Mouse (Mus musculus) limb, embryonic 13.5 days (tissue): ENCODE data around the gene Spaca4. TPM values are rescaled to one million over a fixed set of nuclear protein-coding genes. Genes with fewer than 3 reads are reported as not detected.

Experiments used
- ATAC-seq: fragments of 200-750 bp; cut with Nextera tagmentation; 2 replicates; pipeline ENCODE4 v1.8.0; 2017; ENCODE audit warnings: low read depth, moderate number of reproducible peaks, moderate TSS enrichment; ENCODE audit not compliant: low FRiP score
- H3K27ac ChIP-seq: fragments of 300-500 bp; sonication (generic); 2 replicates; pipeline ENCODE4 v1.5.1; 2015; ENCODE audit warnings: inconsistent platforms, mild to moderate bottlenecking, moderate library complexity
- H3K27me3 ChIP-seq: fragments of 300-500 bp; sonication (generic); 2 replicates; pipeline ENCODE4 v1.6.1; 2015; ENCODE audit warnings: mild to moderate bottlenecking, inconsistent platforms
- H3K36me3 ChIP-seq: fragments of 300-500 bp; sonication (generic); 2 replicates; pipeline ENCODE4 v1.6.1; 2015; ENCODE audit warnings: inconsistent platforms, mild to moderate bottlenecking, moderate library complexity
- H3K4me1 ChIP-seq: fragments of 300-500 bp; sonication (generic); 2 replicates; pipeline ENCODE4 v1.6.1; 2015; ENCODE audit warnings: inconsistent platforms
- H3K4me2 ChIP-seq: fragments of 300-500 bp; sonication (generic); replicated peaks from 2 replicates; pipeline ENCODE4 v1.6.1; 2015; ENCODE audit warnings: inconsistent platforms, mild to moderate bottlenecking, moderate library complexity
- H3K4me3 ChIP-seq: fragments of 300-500 bp; sonication (generic); 2 replicates; pipeline ENCODE4 v1.5.1; 2015; ENCODE audit warnings: moderate library complexity, mild to moderate bottlenecking, inconsistent platforms
- H3K9ac ChIP-seq: fragments of 300-500 bp; sonication (generic); 2 replicates; pipeline ENCODE4 v1.6.1; 2015; ENCODE audit warnings: mild to moderate bottlenecking, inconsistent platforms
- H3K9me3 ChIP-seq: fragments of 300-500 bp; sonication (generic); 2 replicates; pipeline ENCODE4 v1.6.1; 2016; ENCODE audit warnings: inconsistent platforms
- WGBS: fragments of 180-500 bp; shearing (Covaris S2); methylation state at CpG from one replicate; pipeline ENCODE4 v1.1.7; 2015; 5-methylcytosine and 5-hydroxymethylcytosine counted together
- polyA plus RNA-seq: library from polyadenylated mRNA; unstranded; fragments of >200 nt; fragmentation: Nextera tagmentation; extraction: Ambion mirVana; gene quantifications from 2 replicates; pipeline ENCODE4 v1.2.1, GENCODE M21; 2015

The Spaca4 gene
- polyA plus RNA-seq, 1 experiment from 2014 or later: not detected

DNA sequence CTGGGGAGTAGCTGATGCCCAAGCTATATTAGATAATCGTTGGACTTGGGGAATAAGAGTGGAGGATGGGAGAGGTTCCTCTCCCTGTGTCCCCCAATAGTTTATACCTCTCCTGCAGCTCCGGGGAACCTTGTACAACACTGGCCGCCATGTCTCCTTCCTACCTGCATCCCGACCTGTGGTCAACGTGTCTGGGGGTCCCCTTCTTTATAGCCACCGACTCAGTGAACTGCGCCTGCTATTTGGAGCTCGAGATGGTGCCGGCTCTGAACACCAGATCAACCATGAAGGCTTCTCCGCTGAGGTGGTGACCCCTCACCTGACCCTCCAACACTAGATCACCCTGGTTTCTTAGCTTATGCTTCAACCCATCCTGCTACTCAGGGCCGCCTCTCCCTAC is 23.3 kb downstream of the Spaca4 start:
- no peak overlapping the region for H3K9ac ChIP-seq
- H3K36me3 ChIP-seq: no peaks in the 10 kb centered on the region
- no peak for ATAC-seq
- no peak overlapping the region for H3K27ac ChIP-seq
- H3K4me3 ChIP-seq: no peak overlapping the region
- peaks cover 53% of the 10 kb centered on the region for H3K4me1 ChIP-seq
- WGBS: 89% methylated on average over 11 of the region's 11 CpGs
- no peak overlapping the region for H3K4me2 ChIP-seq
- H3K27me3 ChIP-seq: peaks cover 30% of the 10 kb centered on the region
- no peaks in the 10 kb centered on the region for H3K9me3 ChIP-seq

DNA sequence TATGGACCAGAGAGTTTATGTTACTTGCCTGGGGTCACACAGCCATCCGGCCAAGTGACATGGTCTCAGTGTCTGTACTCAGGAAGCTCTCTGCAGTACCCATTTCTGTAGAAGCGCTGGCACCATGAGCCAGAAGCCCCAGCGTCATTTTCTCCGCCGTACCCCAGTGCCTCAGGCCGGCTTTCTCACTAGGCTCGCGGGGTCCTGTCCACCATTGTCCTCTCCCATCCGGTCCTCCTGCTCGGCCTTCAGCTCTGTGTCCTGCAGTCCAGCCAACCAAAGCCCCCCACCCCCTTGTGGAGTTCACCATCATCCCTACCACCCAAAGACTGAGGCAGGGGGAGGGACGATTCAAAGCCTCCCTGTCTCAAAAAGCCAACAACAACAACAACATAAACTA is 24.0 kb downstream of the Spaca4 start:
- no peak for ATAC-seq
- peaks cover 47% of the 10 kb centered on the region for H3K4me1 ChIP-seq
- peaks cover 30% of the 10 kb centered on the region for H3K27me3 ChIP-seq
- no peak overlapping the region for H3K27ac ChIP-seq
- 85% methylated on average over 11 of the region's 11 CpGs for WGBS
- no peaks in the 10 kb centered on the region for H3K9me3 ChIP-seq
- H3K4me3 ChIP-seq: peak overlapping the region; percentile 50; the same call in 1 of the 2 replicates
- H3K36me3 ChIP-seq: no peaks in the 10 kb centered on the region
- no peak overlapping the region for H3K9ac ChIP-seq
- peak overlapping the region; percentile 91 for H3K4me2 ChIP-seq

DNA sequence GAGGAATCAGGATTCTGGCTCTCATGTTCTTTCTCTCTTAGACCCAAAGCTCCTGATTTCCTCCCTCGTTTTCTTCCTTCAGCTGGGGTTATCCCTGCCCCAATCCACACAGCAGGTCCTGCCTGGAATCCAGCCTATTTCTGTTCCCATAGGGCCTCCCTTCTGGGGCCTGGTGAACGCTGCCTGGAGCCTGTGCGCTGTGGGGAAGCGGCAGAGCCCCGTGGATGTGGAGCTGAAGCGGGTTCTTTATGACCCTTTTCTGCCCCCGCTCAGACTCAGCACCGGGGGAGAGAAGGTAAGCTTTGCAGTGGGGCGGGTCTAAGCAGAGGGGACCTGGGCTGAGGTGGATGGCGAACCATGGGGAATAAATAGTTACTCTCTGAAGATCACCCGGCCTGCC is 24.5 kb downstream of the Spaca4 start:
- peak overlapping the region; percentile 57 for H3K9ac ChIP-seq
- H3K4me3 ChIP-seq: peak overlapping the region; percentile 50
- H3K27ac ChIP-seq: peak overlapping the region; percentile 33; the same call in 1 of the 2 replicates
- H3K4me1 ChIP-seq: peaks cover 42% of the 10 kb centered on the region
- no peak for ATAC-seq
- H3K27me3 ChIP-seq: peaks cover 30% of the 10 kb centered on the region
- H3K36me3 ChIP-seq: no peaks in the 10 kb centered on the region
- 24% methylated on average over 11 of the region's 11 CpGs for WGBS
- H3K9me3 ChIP-seq: no peaks in the 10 kb centered on the region
- peak overlapping the region; percentile 91 for H3K4me2 ChIP-seq

DNA sequence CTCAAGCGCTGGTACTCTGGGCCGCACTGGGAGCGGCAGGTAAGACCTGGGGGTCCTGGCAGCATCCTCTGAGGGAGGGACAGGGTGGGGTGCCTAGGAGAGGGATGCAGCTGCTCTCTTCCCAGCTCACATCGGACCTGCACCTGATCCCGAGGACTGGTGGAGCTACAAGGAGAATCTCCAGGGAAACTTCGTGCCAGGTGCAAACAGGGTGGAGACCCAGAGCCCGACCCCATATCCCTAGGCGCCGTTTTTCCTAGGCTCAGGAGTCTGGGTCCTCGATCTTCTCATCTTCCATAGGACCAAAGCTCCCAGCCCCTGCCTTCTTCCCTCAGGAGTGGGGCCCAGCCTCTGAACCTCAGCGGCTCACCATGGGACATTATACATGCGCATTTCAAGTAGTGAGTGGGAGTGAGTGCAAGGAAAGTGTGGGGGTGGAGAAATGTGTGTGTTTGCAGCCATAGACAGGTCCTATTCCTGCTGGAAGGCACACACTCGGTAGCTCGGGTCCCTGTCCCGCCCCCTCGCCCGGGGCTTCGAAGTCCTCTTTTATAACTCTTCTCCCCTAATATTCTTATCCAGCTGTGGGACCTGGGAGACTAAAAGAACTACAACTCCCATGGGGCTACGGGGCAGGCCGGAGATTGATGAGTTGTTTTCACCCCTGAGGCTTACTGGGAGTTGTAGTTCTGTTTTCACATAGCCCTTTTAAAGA is 25.2 kb downstream of the Spaca4 start:
- Histone ChIP-seq H3K27me3 (peaks cover 30% of the 10 kb centered on the region), H3K9me3 (no peaks in the 10 kb centered on the region), H3K4me3 (peak overlapping the region; percentile 50), H3K36me3 (no peaks in the 10 kb centered on the region), H3K4me1 (peaks cover 36% of the 10 kb centered on the region), H3K9ac (peak overlapping the region; percentile 74), H3K27ac (no peak overlapping the region), H3K4me2 (peak overlapping the region; percentile 91)
- no peak for ATAC-seq
- WGBS: under 1% methylated on average over 20 of the region's 20 CpGs

DNA sequence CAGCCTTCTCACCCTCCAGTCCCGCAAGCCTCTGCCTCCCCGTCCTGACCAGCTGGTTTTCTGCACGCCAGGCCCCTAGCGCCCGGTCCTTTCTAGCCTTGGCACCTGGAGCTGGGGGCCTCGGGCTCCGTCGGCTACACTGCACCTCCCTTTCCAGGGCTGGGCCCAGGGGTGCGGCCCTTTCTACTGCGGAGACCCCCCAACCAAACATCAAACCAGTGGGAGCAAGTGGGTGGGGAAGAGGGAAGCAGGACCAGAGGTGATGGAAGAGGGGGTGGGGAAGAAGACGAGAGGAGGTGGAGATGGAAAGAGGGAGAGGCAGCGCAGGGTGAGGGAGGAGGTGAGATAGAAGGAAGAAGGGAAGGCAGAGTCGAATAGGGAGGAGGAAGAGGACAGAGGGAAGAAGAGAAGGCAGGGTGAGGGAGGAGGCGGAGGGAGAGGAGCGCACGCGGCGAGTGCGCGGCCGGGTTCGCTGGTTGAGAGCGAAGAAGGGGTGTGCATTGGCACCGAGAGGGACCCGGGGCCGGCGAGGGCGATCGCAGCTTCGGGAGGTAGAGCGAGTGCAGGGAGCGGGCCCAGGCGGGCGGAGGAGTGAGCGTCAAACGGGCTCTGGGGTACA is 26.0 kb downstream of the Spaca4 start, which contains the start of gene Car11:
Gene Car11 (plus strand): TSS at position 321 of the 619 bp plus-strand sequence.
- Histone ChIP-seq H3K4me3 (peak within 1 kb of the TSS; percentile 50), H3K36me3 (no peaks in the 10 kb centered on the region), H3K4me1 (peaks cover 37% of the 10 kb centered on the region), H3K9me3 (no peaks in the 10 kb centered on the region), H3K9ac (peak within 1 kb of the TSS; percentile 74), H3K27me3 (peaks cover 30% of the 10 kb centered on the region), H3K4me2 (peak within 1 kb of the TSS; percentile 91), H3K27ac (no peak within 1 kb of the TSS)
- no peak for ATAC-seq
- 2% methylated on average over 36 of the region's 36 CpGs for WGBS

DNA sequence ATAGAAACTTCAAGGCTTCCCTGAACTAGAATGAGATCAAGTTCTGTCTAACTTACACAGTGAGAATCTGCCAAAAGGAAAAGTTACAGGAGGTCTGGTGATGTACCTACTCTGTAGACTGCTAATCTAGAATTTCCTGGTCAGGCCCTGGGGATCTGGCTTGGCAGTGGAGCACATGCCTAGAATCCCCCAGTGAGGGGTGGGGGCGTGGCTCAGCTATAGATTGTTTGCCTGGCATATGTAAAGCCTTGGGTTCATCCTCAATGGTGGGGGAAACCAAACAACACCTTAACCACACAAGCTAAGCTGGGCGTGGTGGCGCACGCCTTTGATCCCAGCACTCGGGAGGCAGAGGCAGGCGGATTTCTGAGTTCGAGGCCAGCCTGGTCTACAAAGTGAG is 27.7 kb downstream of the Spaca4 start:
- Histone ChIP-seq H3K4me2 (no peak overlapping the region), H3K4me1 (peaks cover 31% of the 10 kb centered on the region), H3K27ac (no peak overlapping the region), H3K9ac (no peak overlapping the region), H3K36me3 (no peaks in the 10 kb centered on the region), H3K4me3 (no peak overlapping the region), H3K9me3 (no peaks in the 10 kb centered on the region), H3K27me3 (peaks cover 30% of the 10 kb centered on the region)
- 76% methylated on average over 7 of the region's 7 CpGs for WGBS
- no peak for ATAC-seq

DNA sequence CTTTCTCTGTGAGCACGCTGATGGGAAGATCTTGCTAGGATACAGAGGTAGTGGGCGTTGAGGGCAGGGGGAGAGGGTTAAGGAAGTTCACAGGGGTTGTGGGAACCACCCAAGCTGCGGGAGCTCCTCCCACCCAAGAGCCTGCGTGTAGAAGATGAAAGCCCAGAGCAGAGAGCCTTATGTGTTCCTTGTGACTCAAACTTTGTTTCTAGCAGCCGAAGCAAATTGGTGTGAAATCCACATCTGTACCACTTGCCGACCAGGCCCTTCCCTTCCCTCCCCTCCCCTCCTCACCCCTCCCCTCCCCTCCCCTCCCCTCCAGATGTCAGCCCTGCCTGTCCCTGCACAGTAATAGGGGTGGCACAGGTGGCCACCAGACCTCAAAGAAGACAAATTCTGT is 30.5 kb downstream of the Spaca4 start:
- H3K36me3 ChIP-seq: no peaks in the 10 kb centered on the region
- WGBS: 6% methylated on average over 6 of the region's 6 CpGs
- peaks cover 24% of the 10 kb centered on the region for H3K27me3 ChIP-seq
- H3K9ac ChIP-seq: no peak overlapping the region
- no peak overlapping the region for H3K4me2 ChIP-seq
- H3K4me3 ChIP-seq: no peak overlapping the region
- ATAC-seq: no peak; the same call in 1 of the 2 replicates
- H3K4me1 ChIP-seq: peaks cover 16% of the 10 kb centered on the region
- H3K9me3 ChIP-seq: no peaks in the 10 kb centered on the region
- H3K27ac ChIP-seq: peak overlapping the region; percentile 44; the same call in 1 of the 2 replicates

DNA sequence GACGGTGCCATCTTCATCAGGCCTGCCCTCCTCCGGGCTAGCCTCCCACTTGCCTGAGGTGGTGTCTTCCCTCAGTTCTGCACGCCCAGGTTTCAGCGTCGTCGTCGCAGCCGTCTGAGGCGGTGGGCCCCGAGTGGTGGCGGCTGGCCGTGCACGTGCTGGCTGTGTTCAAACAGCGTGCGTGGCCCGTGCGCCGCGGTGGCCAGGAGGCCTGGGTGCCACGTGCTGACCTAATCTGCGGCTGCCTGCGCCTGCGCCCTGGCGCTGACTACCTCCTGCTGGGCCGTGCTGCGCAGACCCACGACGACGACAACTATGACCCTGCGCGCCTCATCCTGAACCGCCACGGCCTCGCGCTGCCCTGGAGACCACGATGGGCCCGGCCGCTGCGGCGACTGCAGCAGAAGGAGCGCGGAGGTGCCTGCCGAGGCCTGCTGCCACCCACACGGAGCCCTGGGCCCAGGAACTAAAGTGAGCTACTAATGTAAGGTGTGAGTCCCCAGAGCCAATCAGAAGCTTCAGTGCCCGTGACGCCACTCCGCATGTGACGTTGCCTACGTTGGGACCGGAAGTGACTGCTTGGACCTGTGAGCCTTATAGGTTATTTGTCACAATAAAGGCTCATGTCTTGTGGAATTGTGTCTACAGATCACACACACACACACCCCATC is 31.6 kb downstream of the Spaca4 start, which contains the start of gene Sec1:
Gene Sec1 (minus strand): TSS at position 482 of the 671 bp plus-strand sequence.
- H3K27ac ChIP-seq: peak within 1 kb of the TSS; percentile 44; the same call in 1 of the 2 replicates
- no peaks in the 10 kb centered on the region for H3K9me3 ChIP-seq
- no peak for ATAC-seq
- peaks cover 9% of the 10 kb centered on the region; the same call in 1 of the 2 replicates for H3K4me1 ChIP-seq
- no peaks in the 10 kb centered on the region for H3K36me3 ChIP-seq
- no peak within 1 kb of the TSS for H3K4me3 ChIP-seq
- peaks cover 14% of the 10 kb centered on the region for H3K27me3 ChIP-seq
- WGBS: 90% methylated on average over 50 of the region's 50 CpGs
- no peak within 1 kb of the TSS for H3K4me2 ChIP-seq
- no peak within 1 kb of the TSS for H3K9ac ChIP-seq

DNA sequence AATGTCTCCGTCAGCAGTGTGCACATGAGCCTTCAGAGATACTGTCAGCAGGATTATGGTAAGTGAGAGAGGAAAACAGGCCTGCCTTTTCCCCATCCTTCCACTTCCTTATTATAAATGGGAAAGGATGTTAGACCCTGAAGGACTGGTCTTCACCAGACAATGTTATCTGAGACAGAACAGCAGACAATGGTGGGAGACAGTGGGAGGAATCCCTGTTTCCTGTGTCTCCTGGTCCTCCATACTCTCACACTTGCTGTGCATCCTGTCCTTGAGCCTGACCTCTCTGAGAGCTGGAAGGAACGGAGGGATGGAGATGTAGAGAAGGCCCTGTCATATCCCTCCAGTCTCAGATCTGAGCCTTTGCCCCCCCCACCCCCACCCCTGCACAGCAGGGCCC is 33.2 kb downstream of the Spaca4 start:
- Histone ChIP-seq H3K4me1 (peaks cover 9% of the 10 kb centered on the region; the same call in 1 of the 2 replicates), H3K36me3 (no peaks in the 10 kb centered on the region), H3K27me3 (no peaks in the 10 kb centered on the region), H3K9me3 (no peaks in the 10 kb centered on the region), H3K4me2 (no peak overlapping the region), H3K4me3 (no peak overlapping the region), H3K27ac (no peak overlapping the region), H3K9ac (no peak overlapping the region)
- 75% methylated on average over 2 of the region's 2 CpGs for WGBS
- ATAC-seq: no peak

DNA sequence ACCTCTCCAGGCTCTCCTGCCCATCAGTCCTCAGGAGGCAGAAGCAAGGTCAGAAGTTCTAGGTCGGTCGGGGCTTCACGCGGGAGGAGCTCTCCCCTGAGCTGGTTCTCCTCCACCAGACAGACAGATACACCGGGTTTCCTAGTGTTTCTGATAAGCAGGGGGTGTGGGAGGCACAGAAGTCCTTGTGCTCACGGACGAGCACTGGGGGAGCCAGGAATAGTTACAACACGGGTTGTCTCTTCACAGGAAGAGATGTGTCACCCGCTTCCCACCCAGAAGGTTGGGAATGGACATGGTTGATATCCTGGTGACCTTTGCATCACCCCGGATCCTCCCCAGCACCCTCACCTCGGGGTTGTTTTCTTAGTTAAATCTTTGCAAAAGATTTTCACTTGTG is 35.8 kb downstream of the Spaca4 start:
- Histone ChIP-seq H3K36me3 (no peaks in the 10 kb centered on the region), H3K4me3 (no peak overlapping the region), H3K9me3 (no peaks in the 10 kb centered on the region), H3K27ac (no peak overlapping the region), H3K4me1 (peaks cover 21% of the 10 kb centered on the region), H3K4me2 (no peak overlapping the region), H3K9ac (no peak overlapping the region), H3K27me3 (no peaks in the 10 kb centered on the region)
- no peak for ATAC-seq
- WGBS: 75% methylated on average over 11 of the region's 11 CpGs

DNA sequence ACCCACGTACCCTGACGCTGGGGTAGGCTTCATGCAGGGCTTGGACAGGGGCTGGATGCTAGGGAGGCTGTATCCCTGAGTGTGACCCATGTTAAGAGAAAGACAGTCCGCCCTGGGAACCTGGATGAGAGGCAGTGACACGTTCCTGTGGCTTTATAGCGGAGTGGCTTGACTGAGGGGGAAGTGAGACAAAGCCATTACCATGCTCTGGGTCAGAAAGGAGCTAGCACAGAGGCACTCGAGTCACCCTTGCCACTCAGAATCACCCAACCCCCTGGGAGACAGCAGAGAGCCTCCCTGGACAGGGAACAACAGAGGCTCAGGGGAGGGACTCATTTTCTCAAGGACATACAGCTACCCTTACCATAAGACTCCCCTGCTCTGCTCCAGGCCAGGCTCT is 36.5 kb downstream of the Spaca4 start:
- Histone ChIP-seq H3K4me2 (no peak overlapping the region), H3K27ac (no peak overlapping the region), H3K4me1 (peaks cover 18% of the 10 kb centered on the region), H3K4me3 (no peak overlapping the region), H3K9me3 (no peaks in the 10 kb centered on the region), H3K27me3 (no peaks in the 10 kb centered on the region), H3K36me3 (no peaks in the 10 kb centered on the region), H3K9ac (no peak overlapping the region)
- WGBS: 54% methylated on average over 6 of the region's 6 CpGs
- ATAC-seq: no peak

DNA sequence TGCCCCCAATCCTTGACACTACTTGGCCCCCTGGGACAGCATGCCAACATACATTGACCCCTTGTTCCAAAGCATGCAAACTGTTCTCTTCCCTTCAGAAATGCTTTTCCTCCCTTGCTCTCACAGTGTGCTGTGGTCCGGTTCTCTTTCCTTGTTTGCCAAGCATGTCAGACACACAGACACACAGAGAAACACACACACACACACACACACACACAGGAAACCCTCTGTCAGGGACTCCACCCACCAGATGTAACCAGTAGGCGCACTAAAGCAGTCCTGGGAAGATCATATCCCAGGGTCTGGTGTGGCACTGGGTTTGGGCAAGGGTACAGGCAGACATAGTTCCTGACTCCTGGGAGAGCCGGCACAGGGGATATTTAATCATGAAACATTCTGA is 38.8 kb downstream of the Spaca4 start:
- peaks cover 25% of the 10 kb centered on the region for H3K4me1 ChIP-seq
- H3K4me2 ChIP-seq: no peak overlapping the region
- 84% methylated on average over 3 of the region's 3 CpGs for WGBS
- H3K9me3 ChIP-seq: no peaks in the 10 kb centered on the region
- no peak overlapping the region for H3K27ac ChIP-seq
- H3K9ac ChIP-seq: no peak overlapping the region
- no peak overlapping the region for H3K4me3 ChIP-seq
- no peak for ATAC-seq
- no peaks in the 10 kb centered on the region for H3K36me3 ChIP-seq
- H3K27me3 ChIP-seq: no peaks in the 10 kb centered on the region
